Mouse (Mus musculus): Measurements from ENCODE around the gene Chd4. TPM values are rescaled to one million over a fixed set of nuclear protein-coding genes. Genes with fewer than 3 reads are reported as not detected.

Chd4 gene
- total and polyA plus RNA-seq, 3 experiments = 93.0 to 232 (median 173) TPM

GRCm38 (mm10) chr6:125156903-125157614 lies 61.3 kb downstream of the Chd4 start:
- peaks cover 0 to 50% of the 10 kb centered on the region in 2 experiments for H3K4me1 ChIP-seq (ENCODE audit: control insufficient read depth in 1 of 2, insufficient read depth in 2 of 2, low read length in 2 of 2)

DNA sequence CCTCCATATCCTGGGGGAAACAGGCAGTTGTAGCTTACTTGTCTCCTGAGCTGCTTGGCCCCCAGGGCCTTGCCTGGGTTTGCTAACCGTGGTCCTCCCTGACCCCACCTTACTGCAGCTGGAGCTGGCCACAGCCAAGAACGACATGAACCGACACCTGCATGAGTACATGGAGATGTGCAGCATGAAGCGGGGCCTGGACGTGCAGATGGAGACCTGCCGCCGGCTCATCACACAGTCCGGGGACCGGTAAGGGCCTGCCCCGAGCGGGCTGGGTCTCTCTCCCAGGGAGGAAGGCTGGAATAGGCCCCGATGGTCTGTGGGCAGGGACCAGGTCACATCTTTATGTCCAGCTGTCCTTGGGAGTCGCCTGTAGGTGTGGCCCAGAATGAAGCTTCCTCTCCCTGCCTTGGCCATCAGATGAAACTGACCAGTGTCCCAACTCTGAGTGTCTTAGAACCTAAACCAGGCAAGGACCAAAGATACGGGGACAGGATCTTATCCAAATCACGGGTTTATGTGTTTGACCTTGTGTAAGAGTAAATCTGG lies 63.2 kb downstream of the Chd4 start:
- peaks cover 0 to 50% of the 10 kb centered on the region in 2 experiments for H3K4me1 ChIP-seq (ENCODE audit: control insufficient read depth in 1 of 2, insufficient read depth in 2 of 2, low read length in 2 of 2)
- peaks cover 45% of the 10 kb centered on the region for H3K79me2 ChIP-seq (ENCODE audit: control insufficient read depth, insufficient read depth, low read length, poor library complexity)

More at GRCm38 (mm10) chr6:125156903-125157614, 61.3 kb downstream of the Chd4 start:
- DNase-seq (ENCODE audit: low read depth, low spot score) = no peak
- TF ChIP-seq ZMIZ1 (IDR thresholded peaks at IDR 0.05; ENCODE audit: low read depth, low read length) (no peak), ZKSCAN1 (IDR thresholded peaks at IDR 0.05; ENCODE audit: low read depth, low read length) (no peak), UBTF (IDR thresholded peaks at IDR 0.05; ENCODE audit: borderline replicate concordance, insufficient read depth, low read depth, low read length) (no peak), MYB (IDR thresholded peaks at IDR 0.05; ENCODE audit: low read depth, low read length) (no peak), NRF1 (IDR thresholded peaks at IDR 0.05; ENCODE audit: insufficient read depth, low read depth, low read length, poor library complexity, severe bottlenecking) (no peak), GATA1 (IDR thresholded peaks at IDR 0.05; ENCODE audit: low read depth, low read length) (no peak), JUND (IDR thresholded peaks at IDR 0.05; ENCODE audit: low read depth, low read length) (no peak), MYC (IDR thresholded peaks at IDR 0.05; ENCODE audit: low read depth, low read length) (no peak), ELF1 (IDR thresholded peaks at IDR 0.05; ENCODE audit: low read depth, low read length) (no peak), MAFK (IDR thresholded peaks at IDR 0.05; ENCODE audit: borderline replicate concordance, low read depth, low read length) (no peak), ETS1 (IDR thresholded peaks at IDR 0.05; ENCODE audit: low read depth, low read length) (no peak), MAX (IDR thresholded peaks at IDR 0.05; ENCODE audit: low read length) (no peak), USF2 (IDR thresholded peaks at IDR 0.05; ENCODE audit: borderline replicate concordance in 1 of 2, insufficient read depth in 1 of 2, low read depth in 1 of 2, low read length in 2 of 2) (no peak), MEF2A (IDR thresholded peaks at IDR 0.05; ENCODE audit: extremely low read depth, insufficient replicate concordance, low read depth, low read length, poor library complexity, severe bottlenecking) (no peak), POLR2AphosphoS5 (IDR thresholded peaks at IDR 0.05; ENCODE audit: borderline replicate concordance, low read depth, low read length) (no peak)
- H3K79me2 ChIP-seq (ENCODE audit: control insufficient read depth, insufficient read depth, low read length, poor library complexity) = peaks cover 51% of the 10 kb centered on the region
- H3K36me3 ChIP-seq (ENCODE audit: control insufficient read depth in 1 of 2, insufficient read depth in 2 of 2, low read length in 2 of 2) = peaks cover 0 to 35% of the 10 kb centered on the region in 2 experiments; a peak in 2 of 4 replicates
- no peaks in the 10 kb centered on the region for H3K27me3 ChIP-seq (ENCODE audit: control insufficient read depth in 1 of 2, insufficient read depth in 2 of 2, low read length in 2 of 2)
- H3K4me3 ChIP-seq (ENCODE audit: control insufficient read depth in 1 of 2, insufficient read depth in 1 of 2, low read depth in 2 of 2, low read length in 2 of 2) = no peak overlapping the region
- no peak overlapping the region for H3K9ac ChIP-seq (ENCODE audit: control insufficient read depth, low read depth, low read length, poor library complexity, severe bottlenecking)
- no peaks in the 10 kb centered on the region for H3K9me3 ChIP-seq (replicated peaks; ENCODE audit: insufficient read depth, low read length)
- H3K27ac ChIP-seq (ENCODE audit: control insufficient read depth, low read depth, low read length) = no peak overlapping the region

More for the DNA sequence above, 63.2 kb downstream of the Chd4 start:
- no peak overlapping the region for H3K9ac ChIP-seq (ENCODE audit: control insufficient read depth, low read depth, low read length, poor library complexity, severe bottlenecking)
- peak overlapping the region; percentile 87 for H3K27ac ChIP-seq (ENCODE audit: control insufficient read depth, low read depth, low read length)
- H3K36me3 ChIP-seq (ENCODE audit: control insufficient read depth in 1 of 2, insufficient read depth in 2 of 2, low read length in 2 of 2) = peaks cover 0 to 42% of the 10 kb centered on the region in 2 experiments; a peak in 3 of 4 replicates
- no peak for DNase-seq (ENCODE audit: low read depth, low spot score)
- no peak overlapping the region for H3K4me3 ChIP-seq (ENCODE audit: control insufficient read depth in 1 of 2, insufficient read depth in 1 of 2, low read depth in 2 of 2, low read length in 2 of 2)
- TF ChIP-seq MAZ (IDR thresholded peaks at IDR 0.05; ENCODE audit: low read depth, low read length) (no peak), MYC (IDR thresholded peaks at IDR 0.05; ENCODE audit: low read depth, low read length) (no peak), POLR2AphosphoS5 (IDR thresholded peaks at IDR 0.05; ENCODE audit: borderline replicate concordance, low read depth, low read length) (no peak), HCFC1 (IDR thresholded peaks at IDR 0.05; ENCODE audit: low read depth, low read length) (no peak), TCF12 (IDR thresholded peaks at IDR 0.05; ENCODE audit: low read depth, low read length) (no peak), EP300 (IDR thresholded peaks at IDR 0.05; ENCODE audit: low read depth in 1 of 2, low read length in 2 of 2) (no peak), MYB (IDR thresholded peaks at IDR 0.05; ENCODE audit: low read depth, low read length) (no peak), ZNF384 (IDR thresholded peaks at IDR 0.05; ENCODE audit: low read depth, low read length) (no peak), POLR2AphosphoS2 (IDR thresholded peaks at IDR 0.05; ENCODE audit: low read length) (no peak), RCOR1 (IDR thresholded peaks at IDR 0.05; ENCODE audit: low read depth, low read length) (no peak)
- H3K27me3 ChIP-seq (ENCODE audit: control insufficient read depth in 1 of 2, insufficient read depth in 2 of 2, low read length in 2 of 2) = no peaks in the 10 kb centered on the region
- H3K9me3 ChIP-seq (replicated peaks; ENCODE audit: insufficient read depth, low read length) = no peaks in the 10 kb centered on the region
